Mouse (Mus musculus) neural tube, embryonic 11.5 days (tissue): ENCODE results near the gene Apela. TPM values are rescaled to one million over a fixed set of nuclear protein-coding genes. Genes with fewer than 3 reads are reported as not detected.
"Not testable (repeated sequence)": the region's sequence is repeated elsewhere in the genome, so short reads cannot be mapped to it uniquely, and the experiment has no call there.

Source experiments
- ATAC-seq: fragments of 200-750 bp; cut with Nextera tagmentation; 2 replicates; pipeline ENCODE4 v1.8.0; 2017; ENCODE audit warnings: moderate number of reproducible peaks, mild to moderate bottlenecking, moderate TSS enrichment, moderate library complexity; ENCODE audit not compliant: insufficient read depth, low FRiP score, low TSS enrichment
- DNase-seq: peaks from one replicate; pipeline ENCODE4 v3.0.0-alpha.2; 2015; ENCODE audit warnings: low spot score
- H3K27ac ChIP-seq: fragments of 300-500 bp; sonication (generic); 2 replicates; pipeline ENCODE4 v1.5.1; 2014; ENCODE audit warnings: low read depth, mild to moderate bottlenecking, low read length
- H3K27me3 ChIP-seq: fragments of 300-500 bp; sonication (generic); 2 replicates; pipeline ENCODE4 v1.6.1; 2014; ENCODE audit warnings: mild to moderate bottlenecking, low read length, mixed read lengths; ENCODE audit not compliant: control insufficient read depth, insufficient read depth
- H3K36me3 ChIP-seq: fragments of 300-500 bp; sonication (generic); 2 replicates; pipeline ENCODE4 v1.6.1; 2014; ENCODE audit warnings: mild to moderate bottlenecking, low read length, moderate library complexity, mixed read lengths; ENCODE audit not compliant: control insufficient read depth, insufficient read depth
- H3K4me1 ChIP-seq: fragments of 300-500 bp; sonication (generic); 2 replicates; pipeline ENCODE4 v1.6.1; 2014; ENCODE audit warnings: low read length, mixed read lengths; ENCODE audit not compliant: control insufficient read depth, insufficient read depth
- H3K4me2 ChIP-seq: fragments of 300-500 bp; sonication (generic); 2 replicates; pipeline ENCODE4 v1.6.1; 2014; ENCODE audit warnings: low read depth, mild to moderate bottlenecking, moderate library complexity
- H3K4me3 ChIP-seq: fragments of 300-500 bp; sonication (generic); 2 replicates; pipeline ENCODE4 v1.5.1; 2014; ENCODE audit warnings: low read depth, low read length
- H3K9ac ChIP-seq: fragments of 300-500 bp; sonication (generic); 2 replicates; pipeline ENCODE4 v1.6.1; 2014; ENCODE audit warnings: mild to moderate bottlenecking, low read length
- H3K9me3 ChIP-seq: fragments of 300-500 bp; sonication (generic); 2 replicates; pipeline ENCODE4 v1.6.1; 2016; ENCODE audit warnings: low read length; ENCODE audit not compliant: control insufficient read depth
- WGBS: fragments of 180-500 bp; shearing (Covaris S2); extraction: QIAGEN DNeasy Blood & Tissue Kit; methylation state at CpG from one replicate; pipeline ENCODE4 v1.1.7; 2014; 5-methylcytosine and 5-hydroxymethylcytosine counted together
- polyA plus RNA-seq: library from polyadenylated mRNA; unstranded; fragments of >200 nt; fragmentation: Nextera tagmentation; extraction: Ambion mirVana; gene quantifications from 2 replicates; pipeline ENCODE4 v1.2.1, GENCODE M21; 2014

Apela gene
- polyA plus RNA-seq, 1 experiment from 2014 or later = 10.3 TPM

GRCm38 (mm10) chr8:65033056-65033455, 4.1 kb downstream of the Apela start:
- DNase-seq = no peak
- H3K9ac ChIP-seq = no peak overlapping the region
- no peaks in the 10 kb centered on the region for H3K9me3 ChIP-seq
- H3K27ac ChIP-seq = no peak overlapping the region
- H3K36me3 ChIP-seq = no peaks in the 10 kb centered on the region
- 82% methylated on average over 13 of the region's 13 CpGs for WGBS
- no peak for ATAC-seq
- no peak overlapping the region for H3K4me3 ChIP-seq
- no peaks in the 10 kb centered on the region for H3K27me3 ChIP-seq
- H3K4me2 ChIP-seq = no peak overlapping the region
- peaks cover 6% of the 10 kb centered on the region; the same call in 1 of the 2 replicates for H3K4me1 ChIP-seq

- no peak for ATAC-seq
- peaks cover 6% of the 10 kb centered on the region; the same call in 1 of the 2 replicates for H3K4me1 ChIP-seq
- no peak overlapping the region for H3K4me3 ChIP-seq
- no peak overlapping the region for H3K9ac ChIP-seq
- H3K36me3 ChIP-seq = no peaks in the 10 kb centered on the region
- WGBS = 79% methylated on average over 1 of the region's 1 CpGs
- no peaks in the 10 kb centered on the region for H3K27me3 ChIP-seq
- H3K27ac ChIP-seq = no peak overlapping the region
- H3K9me3 ChIP-seq = no peaks in the 10 kb centered on the region
- H3K4me2 ChIP-seq = no peak overlapping the region
- no peak for DNase-seq
Measured at GRCm38 (mm10) chr8:65032107-65032506, 5.0 kb downstream of the Apela start.

GRCm38 (mm10) chr8:65030735-65031485, 6.2 kb downstream of the Apela start:
- no peaks in the 10 kb centered on the region for H3K9me3 ChIP-seq
- WGBS = 79% methylated on average over 4 of the region's 4 CpGs
- ATAC-seq = no peak

GRCm38 (mm10) chr8:65029776-65030175, 7.4 kb downstream of the Apela start:
- no peak overlapping the region for H3K4me3 ChIP-seq
- H3K9me3 ChIP-seq = no peaks in the 10 kb centered on the region
- H3K27ac ChIP-seq = no peak overlapping the region
- H3K4me2 ChIP-seq = no peak overlapping the region
- 84% methylated on average over 4 of the region's 4 CpGs for WGBS
- no peaks in the 10 kb centered on the region for H3K4me1 ChIP-seq
- no peak overlapping the region for H3K9ac ChIP-seq
- no peaks in the 10 kb centered on the region for H3K27me3 ChIP-seq
- no peak for ATAC-seq
- H3K36me3 ChIP-seq = no peaks in the 10 kb centered on the region
- DNase-seq = no peak

More at GRCm38 (mm10) chr8:65030735-65031485, 6.2 kb downstream of the Apela start:
- H3K4me1 ChIP-seq = peaks cover 3% of the 10 kb centered on the region; the same call in 1 of the 2 replicates
- H3K36me3 ChIP-seq = no peaks in the 10 kb centered on the region
- no peak overlapping the region for H3K4me2 ChIP-seq
- H3K27ac ChIP-seq = no peak overlapping the region
- H3K9ac ChIP-seq = no peak overlapping the region
- no peaks in the 10 kb centered on the region for H3K27me3 ChIP-seq
- DNase-seq = no peak
- H3K4me3 ChIP-seq = no peak overlapping the region

- no peak for DNase-seq
- H3K9me3 ChIP-seq = no peaks in the 10 kb centered on the region
- H3K4me3 ChIP-seq = no peak overlapping the region
- H3K4me1 ChIP-seq = no peaks in the 10 kb centered on the region
- H3K4me2 ChIP-seq = no peak overlapping the region
- H3K27ac ChIP-seq = no peak overlapping the region
- H3K36me3 ChIP-seq = no peaks in the 10 kb centered on the region
- no peaks in the 10 kb centered on the region for H3K27me3 ChIP-seq
- H3K9ac ChIP-seq = no peak overlapping the region
- 88% methylated on average over 12 of the region's 12 CpGs for WGBS
- ATAC-seq = no peak
Measured at GRCm38 (mm10) chr8:65028959-65029686, 8.0 kb downstream of the Apela start.

GRCm38 (mm10) chr8:65022485-65022884, 14.7 kb downstream of the Apela start:
- H3K9ac ChIP-seq = no peak overlapping the region
- DNase-seq (peak; percentile 45), ATAC-seq (0 out of 2 replicates have a peak, but pooled peaks have one; percentile 38)
- no peaks in the 10 kb centered on the region for H3K4me1 ChIP-seq
- H3K27ac ChIP-seq = no peak overlapping the region
- 51% methylated on average over 8 of the region's 8 CpGs for WGBS
- H3K9me3 ChIP-seq = no peaks in the 10 kb centered on the region
- no peak overlapping the region for H3K4me2 ChIP-seq
- H3K36me3 ChIP-seq = no peaks in the 10 kb centered on the region
- no peak overlapping the region for H3K4me3 ChIP-seq
- no peaks in the 10 kb centered on the region for H3K27me3 ChIP-seq

- no peaks in the 10 kb centered on the region for H3K36me3 ChIP-seq
- no peaks in the 10 kb centered on the region for H3K9me3 ChIP-seq
- H3K4me1 ChIP-seq = no peaks in the 10 kb centered on the region
- 88% methylated on average over 8 of the region's 8 CpGs for WGBS
- no peak within 1 kb of the TSS for H3K9ac ChIP-seq
- no peak for DNase-seq
- no peaks in the 10 kb centered on the region for H3K27me3 ChIP-seq
- no peak within 1 kb of the TSS for H3K4me3 ChIP-seq
- H3K4me2 ChIP-seq = no peak within 1 kb of the TSS
- ATAC-seq = no peak
- H3K27ac ChIP-seq = no peak within 1 kb of the TSS
Measured at GRCm38 (mm10) chr8:65018423-65018822, 18.7 kb downstream of the Apela start, which contains the start of the genes Trim61 and Trim60. Trim61 (minus strand) TSS chr8:65018523. Trim60 (minus strand) TSS chr8:65018584.

GRCm38 (mm10) chr8:65007616-65008015, 29.5 kb downstream of the Apela start:
- H3K4me2 ChIP-seq, H3K36me3 ChIP-seq, H3K27me3 ChIP-seq, DNase-seq, H3K27ac ChIP-seq, H3K9me3 ChIP-seq, H3K4me3 ChIP-seq, H3K4me1 ChIP-seq, H3K9ac ChIP-seq, ATAC-seq: not testable (repeated sequence)
- WGBS = 79% methylated on average over 6 of the region's 6 CpGs
